9 mouse cellular contexts compared by ENCODE assay signal in genomic region chr10:69101988-69102387, GRCm38 (mm10). TPM values are rescaled to one million over a fixed set of nuclear protein-coding genes. Genes with fewer than 3 reads are reported as not detected.
DNase-seq lines count a peak whose midpoint lies in the region; ATAC-seq and TF ChIP-seq lines count a peak whose summit lies in the region.
"Had no signal": no experiment of that assay in that cellular context is flagged by ENCODE, and none has a peak within 500 bp of the region (broad histone marks: within the 10 kb centered on the region; RNA-seq: fewer than 3 reads in every experiment).

No protein-coding gene starts in this region.

- no peak for ATAC-seq in cerebellum, adult (ENCODE audit: insufficient number of reproducible peaks, low FRiP score, low TSS enrichment)
- no peak for ATAC-seq in midbrain, embryonic 14.5 days (ENCODE audit: low FRiP score, low TSS enrichment)
- ATAC-seq in midbrain, embryonic 16.5 days: no peak

- TF ChIP-seq POLR2A in cerebellum, adult 2 months (IDR thresholded peaks at IDR 0.05; ENCODE audit: borderline replicate concordance, insufficient read depth, low read length): no peak

- H3K27me3 ChIP-seq in cerebellum, adult 2 months (ENCODE audit: control insufficient read depth, insufficient read depth, low read length): no peaks in the 10 kb centered on the region
- no peaks in the 10 kb centered on the region for H3K27me3 ChIP-seq in midbrain, embryonic 14.5 days (ENCODE audit: control insufficient read depth, insufficient read depth, low read length)
- H3K27me3 ChIP-seq in midbrain, embryonic 16.5 days (ENCODE audit: control insufficient read depth, insufficient read depth, low read depth, low read length): no peaks in the 10 kb centered on the region
- H3K27me3 ChIP-seq in embryonic facial prominence, embryonic 10.5 days (replicated peaks; ENCODE audit: low read depth, poor library complexity, severe bottlenecking): no peaks in the 10 kb centered on the region

- H3K36me3 ChIP-seq in midbrain, embryonic 14.5 days (ENCODE audit: control insufficient read depth, insufficient read depth, low read length): no peaks in the 10 kb centered on the region
- H3K36me3 ChIP-seq in midbrain, embryonic 16.5 days (ENCODE audit: control insufficient read depth, insufficient read depth, low read length): no peaks in the 10 kb centered on the region
- H3K36me3 ChIP-seq in embryonic facial prominence, embryonic 10.5 days (replicated peaks): no peaks in the 10 kb centered on the region

- H3K9me3 ChIP-seq in midbrain, embryonic 14.5 days (ENCODE audit: control insufficient read depth, low read length): no peaks in the 10 kb centered on the region
- no peaks in the 10 kb centered on the region for H3K9me3 ChIP-seq in midbrain, embryonic 16.5 days (replicated peaks; ENCODE audit: control insufficient read depth, low read length, poor library complexity, severe bottlenecking)
- H3K9me3 ChIP-seq in embryonic facial prominence, embryonic 10.5 days: no peaks in the 10 kb centered on the region

- no peak overlapping the region for H3K9ac ChIP-seq in midbrain, embryonic 14.5 days (replicated peaks; ENCODE audit: low read length)
- H3K9ac ChIP-seq in midbrain, embryonic 16.5 days (ENCODE audit: low read depth, low read length): no peak overlapping the region

- 81% methylated on average over 4 of the region's 4 CpGs for WGBS in cerebellum, adult 2 months
- 87% methylated on average over 4 of the region's 4 CpGs for WGBS in midbrain, embryonic 14.5 days
- 84% methylated on average over 4 of the region's 4 CpGs for WGBS in midbrain, embryonic 16.5 days
- 84% methylated on average over 4 of the region's 4 CpGs for WGBS in embryonic facial prominence, embryonic 10.5 days

- peak; percentile 35; the same call in 1 of the 2 replicates for TF ChIP-seq CTCF in cerebellum, adult 2 months (IDR thresholded peaks at IDR 0.05; ENCODE audit: borderline replicate concordance, insufficient read depth, low read depth, low read length)

- no peak overlapping the region for H3K27ac ChIP-seq in cerebellum, adult 2 months (ENCODE audit: insufficient read depth, low read length)
- no peak overlapping the region for H3K27ac ChIP-seq in midbrain, embryonic 14.5 days (replicated peaks; ENCODE audit: low read depth, low read length)
- no peak overlapping the region for H3K27ac ChIP-seq in midbrain, embryonic 16.5 days (ENCODE audit: low read length)
- H3K27ac ChIP-seq in embryonic facial prominence, embryonic 10.5 days (replicated peaks): no peak overlapping the region

- no peaks in the 10 kb centered on the region for H3K4me1 ChIP-seq in cerebellum, adult 2 months (ENCODE audit: control insufficient read depth, insufficient read depth, low read length)
- H3K4me1 ChIP-seq in midbrain, embryonic 14.5 days (ENCODE audit: control insufficient read depth, insufficient read depth, low read length): no peaks in the 10 kb centered on the region
- H3K4me1 ChIP-seq in midbrain, embryonic 16.5 days (ENCODE audit: control insufficient read depth, insufficient read depth, low read length): no peaks in the 10 kb centered on the region; the same call in 1 of the 2 replicates
- no peaks in the 10 kb centered on the region for H3K4me1 ChIP-seq in embryonic facial prominence, embryonic 10.5 days

- peak in 1 of 2 experiments; percentile 18 for DNase-seq in cerebellum, adult 2 months
- DNase-seq in midbrain, embryonic 14.5 days: peak; percentile 54
- peak; percentile 50 for DNase-seq in embryonic facial prominence, embryonic 10.5 days (ENCODE audit: low spot score)
- DNase-seq in layer of hippocampus, postnatal 14 days (ENCODE audit: low spot score in 2 of 2): peak; percentile 17 to 35
- DNase-seq in mesoderm, embryonic 11.5 days (ENCODE audit: low read depth, low spot score): peak; percentile 25
- DNase-seq in thymus, postnatal 36 days: peak; percentile 36 to 46

- no peak overlapping the region for H3K4me3 ChIP-seq in cerebellum, adult 2 months (replicated peaks; ENCODE audit: insufficient read depth, low read depth, low read length)
- H3K4me3 ChIP-seq in midbrain, embryonic 14.5 days (replicated peaks; ENCODE audit: low read depth, low read length): no peak overlapping the region
- H3K4me3 ChIP-seq in midbrain, embryonic 16.5 days (ENCODE audit: low read depth, low read length): no peak overlapping the region
- H3K4me3 ChIP-seq in embryonic facial prominence, embryonic 10.5 days: no peak overlapping the region
- H3K4me3 ChIP-seq: myocyte had no signal

- no peak overlapping the region for H3K4me2 ChIP-seq in midbrain, embryonic 14.5 days (ENCODE audit: low read length)
- H3K4me2 ChIP-seq in midbrain, embryonic 16.5 days (ENCODE audit: low read length): no peak overlapping the region

RNA-seq across cellular contexts. Expression of gene Rhobtb1, which starts 49.2 kb away (rescaled TPM):
- polyA plus RNA-seq in cerebellum, adult 2 months (2012; rRNA removed): 2.6 and 2.8 TPM in 2 replicates
- 16.1 and 18.1 TPM in 2 replicates for polyA plus RNA-seq in midbrain, embryonic 14.5 days (2014; fragmentation: Nextera tagmentation; extraction: Ambion mirVana)
- 16.9 TPM in 2 replicates for polyA plus RNA-seq in midbrain, embryonic 16.5 days (2015; fragmentation: Nextera tagmentation; extraction: Ambion mirVana)
- polyA plus RNA-seq in embryonic facial prominence, embryonic 10.5 days (2016; fragmentation: Nextera tagmentation; extraction: Ambion mirVana): 17.1 and 19.3 TPM in 2 replicates
- 1 to 10 TPM; 7.3 to 8.5 TPM for total RNA-seq in layer of hippocampus, postnatal 14 days (2021)
